Mouse (Mus musculus) bone marrow, adult 2 months (tissue): ENCODE data around the gene Plekha4.

ENCODE experiments used
- CTCF ChIP-seq: fragments of 200-500 bp; IDR thresholded peaks from 2 replicates; pipeline ENCODE4 v1.5.1; 2011; ENCODE audit warnings: low read length, control low read depth; ENCODE audit not compliant: control insufficient read depth, insufficient read depth
- POLR2A ChIP-seq: fragments of 200-500 bp; IDR thresholded peaks from 2 replicates; pipeline ENCODE4 v1.6.1; 2011; ENCODE audit warnings: low read depth, mild to moderate bottlenecking, control low read depth, low read length, borderline replicate concordance; ENCODE audit not compliant: control insufficient read depth

GRCm38 (mm10) chr7:45476453-45476852, 49.7 kb upstream of the Plekha4 start:
- TF ChIP-seq CTCF (no peak), POLR2A (no peak)
